Mouse (Mus musculus) liver, embryonic 15.5 days (tissue): ENCODE measurements at regions not wholly inside any gene's neighbourhood (a gene's known extent, or its start where the extent isn't known, plus 50 kb on each side); places are given as distances from the start of the nearest gene placed in this dataset.

Source experiments
- ATAC-seq: fragments of 200-750 bp; cut with Nextera tagmentation; 2 replicates; pipeline ENCODE4 v1.8.0; 2017; ENCODE audit warnings: moderate number of reproducible peaks, mild to moderate bottlenecking, moderate library complexity; ENCODE audit not compliant: insufficient read depth
- H3K27ac ChIP-seq: fragments of 300-500 bp; sonication (generic); replicated peaks from 2 replicates; pipeline ENCODE4 v1.5.1; 2015; ENCODE audit warnings: mild to moderate bottlenecking, inconsistent platforms
- H3K27me3 ChIP-seq: fragments of 300-500 bp; sonication (generic); 2 replicates; pipeline ENCODE4 v1.6.1; 2015; ENCODE audit warnings: mild to moderate bottlenecking, inconsistent platforms
- H3K36me3 ChIP-seq: fragments of 300-500 bp; sonication (generic); replicated peaks from 2 replicates; pipeline ENCODE4 v1.6.1; 2015; ENCODE audit warnings: moderate library complexity, mild to moderate bottlenecking, inconsistent platforms
- H3K4me1 ChIP-seq: fragments of 300-500 bp; sonication (generic); replicated peaks from 2 replicates; pipeline ENCODE4 v1.6.1; 2015; ENCODE audit warnings: inconsistent platforms
- H3K4me2 ChIP-seq: fragments of 300-500 bp; sonication (generic); 2 replicates; pipeline ENCODE4 v1.6.1; 2015; ENCODE audit warnings: moderate library complexity, mild to moderate bottlenecking, inconsistent platforms
- H3K4me3 ChIP-seq: fragments of 300-500 bp; sonication (generic); replicated peaks from 2 replicates; pipeline ENCODE4 v1.5.1; 2015; ENCODE audit warnings: mild to moderate bottlenecking, inconsistent platforms
- H3K9ac ChIP-seq: fragments of 300-500 bp; sonication (generic); 2 replicates; pipeline ENCODE4 v1.6.1; 2015; ENCODE audit warnings: moderate library complexity, mild to moderate bottlenecking, inconsistent platforms
- H3K9me3 ChIP-seq: fragments of 300-500 bp; sonication (generic); replicated peaks from 2 replicates; pipeline ENCODE4 v1.6.1; 2016; ENCODE audit warnings: inconsistent platforms
- WGBS: fragments of 180-500 bp; shearing (Covaris S2); methylation state at CpG from one replicate; pipeline ENCODE4 v1.1.7; 2015; ENCODE audit warnings: mixed read lengths; ENCODE audit not compliant: insufficient replicate concordance; 5-methylcytosine and 5-hydroxymethylcytosine counted together

- Histone ChIP-seq H3K4me1 (no peaks in the 10 kb centered on the region), H3K9me3 (no peaks in the 10 kb centered on the region), H3K4me2 (no peak overlapping the region), H3K9ac (no peak overlapping the region), H3K27me3 (no peaks in the 10 kb centered on the region), H3K36me3 (no peaks in the 10 kb centered on the region), H3K27ac (no peak overlapping the region), H3K4me3 (no peak overlapping the region)
- 64% methylated on average over 7 of the region's 7 CpGs for WGBS
- no peak for ATAC-seq
Observed at GRCm38 (mm10) chr13:99573021-99573420, 56.7 kb upstream of the Map1b start.

- no peaks in the 10 kb centered on the region for H3K27me3 ChIP-seq
- no peak overlapping the region for H3K4me2 ChIP-seq
- no peaks in the 10 kb centered on the region for H3K36me3 ChIP-seq
- H3K27ac ChIP-seq = no peak overlapping the region
- no peak for ATAC-seq
- H3K4me1 ChIP-seq = no peaks in the 10 kb centered on the region
- no peaks in the 10 kb centered on the region for H3K9me3 ChIP-seq
- 63% methylated on average over 5 of the region's 5 CpGs for WGBS
- H3K9ac ChIP-seq = no peak overlapping the region
- H3K4me3 ChIP-seq = no peak overlapping the region
Observed at GRCm38 (mm10) chr13:99572381-99572780, 56.0 kb upstream of the Map1b start.
